Mouse (Mus musculus) testis, postnatal 10 days (tissue): ENCODE data around the gene Fam174b.
A peak's percentile ranks its signal among the peaks of the same experiment; 100 is the strongest.

Experiments used
- DNase-seq: peaks from one replicate; pipeline ENCODE4 v3.0.0; 2021; ENCODE audit warnings: low spot score

Fam174b gene

DNA sequence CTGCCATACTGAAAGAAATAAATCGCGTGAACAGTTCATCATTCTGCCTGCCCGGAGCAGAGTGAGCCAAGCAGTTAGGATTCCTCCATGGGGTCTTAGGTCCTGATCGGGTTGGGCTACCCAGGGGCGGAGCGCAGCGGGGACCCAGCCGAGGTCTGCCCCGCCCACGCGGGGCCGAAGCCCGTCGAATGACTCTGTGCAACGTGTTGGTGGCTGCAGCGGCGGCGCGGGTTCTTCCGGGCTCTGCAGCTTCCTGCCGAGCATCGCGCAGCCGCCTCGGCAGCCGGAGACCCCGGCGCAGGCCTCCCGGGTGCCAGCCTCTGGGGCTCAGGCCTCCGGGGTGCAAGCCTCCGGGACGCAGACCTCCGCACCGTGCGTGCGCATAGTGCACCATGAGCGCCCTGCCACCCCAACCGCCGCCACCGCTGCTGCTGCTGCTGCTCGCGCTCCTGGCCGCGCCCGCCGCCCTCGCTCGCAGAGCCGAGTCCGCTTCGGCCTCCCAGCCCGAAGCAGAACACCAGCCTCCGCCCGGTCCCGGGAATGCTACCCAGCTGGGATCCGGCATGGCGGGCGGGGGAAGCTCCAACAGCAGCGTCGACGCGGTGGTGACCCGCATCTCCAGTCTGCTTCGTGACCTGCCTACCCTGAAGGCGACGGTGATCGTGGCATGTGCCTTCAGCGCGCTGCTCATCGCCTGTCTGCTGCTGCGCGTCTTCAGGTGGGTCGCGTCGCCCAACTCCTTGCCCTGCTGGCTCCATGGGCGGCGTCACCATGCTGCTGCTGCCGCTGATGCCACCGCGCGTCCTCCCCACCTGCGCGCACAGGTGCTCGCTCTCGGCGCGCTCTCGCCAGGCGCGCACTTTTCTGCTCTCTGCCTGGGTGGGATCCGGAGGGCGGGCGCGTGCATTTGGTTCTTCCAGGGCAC lies at the start of gene Fam174b:
TSS of gene Fam174b (plus strand) at position 192 of the 925 bp plus-strand sequence.
- peak; percentile 56 for DNase-seq

GRCm38 (mm10) chr7:73697092-73697491 lies 43.0 kb upstream of the Fam174b start:
- DNase-seq, result no peak

DNA sequence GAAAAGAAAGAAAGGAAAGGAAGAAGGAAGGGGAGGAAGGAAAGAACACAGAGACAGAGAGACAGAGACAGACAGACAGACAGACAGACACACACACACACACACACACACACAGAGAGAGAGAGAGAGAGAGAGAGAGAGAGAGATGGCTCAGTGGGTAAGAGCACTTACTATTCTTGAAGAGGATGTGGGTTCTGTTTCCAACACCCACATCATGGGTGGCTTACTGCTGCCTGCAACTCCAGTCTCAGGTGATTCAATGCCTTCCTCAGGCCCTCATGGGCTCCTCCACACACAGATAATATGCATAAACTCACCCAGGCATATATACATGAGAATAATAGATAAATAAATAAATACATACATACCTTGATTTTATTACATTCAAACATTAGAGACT lies 35.8 kb upstream of the Fam174b start:
- DNase-seq, result no peak

- DNase-seq, result no peak
Measured at GRCm38 (mm10) chr7:73713506-73713905, 26.6 kb upstream of the Fam174b start.

GRCm38 (mm10) chr7:73715928-73716749 lies 24.0 kb upstream of the Fam174b start:
- no peak for DNase-seq

- no peak for DNase-seq
Measured at GRCm38 (mm10) chr7:73716841-73717240, 23.3 kb upstream of the Fam174b start.

DNA sequence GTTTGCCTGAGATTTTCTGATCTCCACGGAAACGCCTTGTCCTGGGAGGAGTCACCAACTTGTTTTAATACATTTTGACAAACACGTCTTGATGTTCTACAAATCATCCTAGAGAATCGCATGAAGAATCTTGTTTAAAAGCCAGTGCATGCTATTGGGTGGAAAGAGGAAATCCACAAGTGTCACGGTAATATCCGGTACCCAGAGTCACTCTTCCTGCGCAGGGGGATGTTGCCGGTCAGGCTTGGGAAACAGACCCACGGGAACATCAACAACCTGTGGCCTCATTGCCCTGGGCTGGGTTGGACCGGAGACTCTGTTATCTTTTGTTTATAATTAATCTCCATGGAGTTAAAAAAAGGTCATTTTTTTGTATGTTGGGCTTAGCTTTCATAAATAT lies 22.1 kb upstream of the Fam174b start:
- no peak for DNase-seq

DNA sequence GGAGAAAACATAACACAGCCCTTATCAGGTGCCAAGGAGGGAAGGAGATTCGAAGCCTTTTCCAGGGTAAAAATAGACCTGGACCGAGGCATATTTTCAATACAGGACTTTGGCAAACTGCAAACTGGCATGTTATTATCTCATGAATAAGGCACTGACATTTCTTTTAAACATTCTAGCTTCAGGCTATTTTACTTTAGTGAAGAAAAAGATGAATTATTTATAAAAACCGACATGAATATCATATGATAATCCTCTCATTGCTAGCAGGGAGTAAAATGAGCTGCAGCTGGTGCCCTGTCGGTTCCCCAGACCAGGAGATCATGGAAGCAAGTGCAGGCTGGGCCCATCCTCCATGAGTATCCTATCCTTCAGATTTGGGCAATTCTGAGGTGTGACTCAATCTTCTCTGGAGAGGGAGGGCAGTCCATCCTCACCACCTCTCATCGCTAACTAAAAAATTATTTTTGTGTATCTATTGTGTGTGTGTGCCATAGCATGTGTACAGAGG lies 21.6 kb upstream of the Fam174b start:
- no peak for DNase-seq

DNA sequence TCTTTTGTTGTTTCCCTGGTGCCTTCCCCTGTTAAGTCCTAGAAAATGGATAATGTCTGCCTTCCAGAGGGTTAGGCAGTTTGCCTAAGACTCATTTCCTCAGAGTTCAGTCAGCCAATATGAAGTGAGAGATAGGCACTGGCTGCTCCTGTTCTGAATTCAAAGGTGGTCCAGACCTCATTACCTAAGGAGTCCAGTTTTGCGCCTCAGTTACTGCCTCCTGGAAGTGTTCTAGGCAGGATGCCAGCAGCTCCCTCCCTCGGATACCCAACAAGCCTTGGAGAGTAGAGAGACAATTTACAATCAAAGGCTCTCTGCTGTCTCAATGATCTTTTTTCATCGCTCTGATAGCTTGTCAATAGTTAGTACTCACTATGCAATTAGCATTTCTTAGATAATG lies 19.1 kb upstream of the Fam174b start:
- peak; percentile 45 for DNase-seq

GRCm38 (mm10) chr7:73721764-73722163 lies 18.3 kb upstream of the Fam174b start:
- DNase-seq, result no peak

DNA sequence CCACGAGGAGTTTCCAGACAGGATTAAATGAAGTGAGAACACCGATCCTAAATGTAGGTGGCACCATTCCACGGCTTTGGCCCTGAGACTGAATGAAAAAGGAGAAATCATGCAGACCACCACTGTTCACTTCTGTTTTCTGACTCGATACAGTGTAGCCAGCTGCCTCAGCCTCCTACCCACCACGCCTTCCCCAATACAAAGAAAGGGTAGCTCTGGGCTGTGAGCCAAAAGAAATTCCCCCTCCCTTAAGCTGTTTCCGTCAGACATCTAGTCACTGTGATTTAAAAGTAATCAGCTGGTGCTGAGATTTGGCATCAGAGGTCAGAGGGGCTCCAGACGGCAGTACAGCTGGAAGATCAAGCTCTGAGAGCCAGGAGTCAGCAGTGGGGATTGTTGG lies 10.2 kb upstream of the Fam174b start:
- DNase-seq, result no peak

DNA sequence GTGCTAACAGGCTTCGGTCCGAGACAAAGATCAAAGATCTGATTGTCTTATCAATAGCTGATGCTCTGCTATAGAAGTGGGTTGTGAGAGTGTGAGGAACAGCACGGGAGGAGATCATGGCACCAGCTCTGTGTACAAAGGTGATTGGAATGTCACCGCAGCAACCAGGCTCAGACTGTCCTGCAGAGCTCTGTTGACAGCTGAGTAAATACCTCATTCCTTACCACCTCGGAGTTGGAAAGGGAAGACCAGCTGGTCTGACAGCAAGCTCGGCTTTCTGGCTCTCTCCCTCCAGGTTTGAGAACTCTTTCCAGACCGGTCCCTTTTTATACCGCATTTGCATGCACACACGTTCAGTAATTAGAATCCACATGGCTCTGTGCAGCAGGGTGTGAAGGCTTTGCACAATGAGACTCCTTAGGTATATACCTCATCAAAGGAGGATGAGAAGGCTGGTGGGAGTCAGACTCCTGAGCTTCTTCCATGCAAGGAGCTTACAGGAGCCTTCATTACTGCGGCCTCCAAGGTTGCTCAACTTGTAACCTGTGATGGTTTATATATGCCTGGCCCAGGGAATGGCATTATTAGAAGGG lies 9.6 kb upstream of the Fam174b start:
- DNase-seq, result no peak

- DNase-seq, result no peak
Measured at GRCm38 (mm10) chr7:73736046-73736445, 4.1 kb upstream of the Fam174b start.

DNA sequence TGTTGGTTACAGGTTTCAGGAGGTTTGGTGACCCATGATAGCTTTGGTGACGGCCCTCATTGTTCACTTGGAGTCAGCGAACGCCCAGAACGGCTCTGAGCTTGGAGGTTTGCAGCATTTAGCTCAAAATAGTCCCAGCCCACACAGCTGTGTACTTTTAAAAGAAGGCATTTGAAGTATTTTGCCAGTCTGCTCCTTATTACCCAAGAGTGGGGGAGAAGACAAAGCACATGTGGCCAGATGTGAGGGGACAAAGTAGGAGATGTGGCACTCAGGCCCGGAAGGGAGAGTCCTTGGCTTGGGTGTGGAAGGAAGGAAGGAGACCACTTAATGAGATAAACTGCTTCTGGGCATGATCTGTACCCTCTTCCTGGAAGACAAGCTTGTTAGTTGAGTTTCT lies 1.3 kb downstream of the Fam174b start:
- no peak for DNase-seq

GRCm38 (mm10) chr7:73741841-73742240 lies 1.7 kb downstream of the Fam174b start:
- no peak for DNase-seq

DNA sequence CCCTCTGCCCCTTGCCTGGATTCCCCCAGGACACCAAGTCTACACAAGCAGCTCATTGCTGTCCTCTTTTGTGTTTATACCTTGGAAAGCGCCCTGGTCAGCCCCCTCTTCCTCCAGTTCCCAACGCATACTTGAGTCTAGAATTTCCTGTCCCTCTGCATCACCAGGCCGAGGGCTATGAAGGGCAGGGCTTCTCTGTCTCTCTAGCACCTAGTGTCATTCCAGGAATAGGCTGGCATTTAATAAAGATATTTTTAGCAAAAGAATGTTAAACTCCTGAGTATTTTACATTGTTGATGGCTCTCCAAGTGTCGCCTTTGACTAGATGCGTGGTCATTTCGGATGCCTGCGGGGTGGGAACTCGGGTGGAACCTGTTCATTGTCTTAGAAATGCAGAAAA lies 3.0 kb downstream of the Fam174b start:
- no peak for DNase-seq

DNA sequence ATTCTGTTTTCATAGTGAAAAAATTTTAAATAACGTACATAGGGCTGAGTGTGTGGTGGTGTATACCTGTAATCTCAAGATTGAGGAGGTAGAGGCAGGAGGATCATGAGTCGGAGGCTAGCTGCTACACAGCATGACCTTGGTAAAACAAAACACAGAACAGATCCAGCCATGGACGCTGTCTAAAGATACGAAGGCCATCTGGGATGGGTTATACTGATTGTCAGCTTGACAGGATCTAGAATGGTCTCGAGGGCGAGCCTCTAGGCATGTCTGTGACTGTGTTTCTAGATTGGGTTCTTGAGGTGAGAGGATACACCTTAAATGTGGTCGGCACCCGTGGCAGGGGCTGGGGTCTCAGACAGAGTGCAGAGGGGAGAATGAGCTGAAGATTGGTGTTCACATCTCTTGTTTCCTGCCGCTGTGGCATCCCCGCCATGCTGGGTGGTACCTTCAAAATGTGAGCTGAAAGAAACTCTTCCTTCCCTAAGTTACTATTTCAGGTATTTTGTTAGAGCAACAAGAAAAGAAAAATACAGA lies 3.8 kb downstream of the Fam174b start:
- no peak for DNase-seq

DNA sequence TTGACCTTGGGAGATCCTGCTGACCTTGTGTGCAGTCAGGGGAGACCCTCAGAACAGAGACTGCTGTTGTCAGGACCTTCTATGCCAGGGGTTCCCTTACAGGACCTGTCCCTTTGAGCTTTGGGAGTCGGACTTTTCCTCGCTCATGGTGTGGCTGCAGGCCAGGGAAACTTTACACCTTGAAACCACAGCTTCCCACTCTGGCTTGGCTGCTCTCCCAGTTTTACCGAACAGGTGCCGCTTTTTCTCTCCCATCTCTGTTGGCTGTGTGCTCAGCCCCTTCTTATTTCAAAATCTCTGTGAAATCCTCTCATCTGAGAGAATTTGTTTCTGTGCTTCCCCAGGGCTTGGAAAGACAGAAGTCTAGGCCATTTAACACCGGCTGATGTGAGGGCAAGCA lies 5.8 kb downstream of the Fam174b start:
- no peak for DNase-seq

DNA sequence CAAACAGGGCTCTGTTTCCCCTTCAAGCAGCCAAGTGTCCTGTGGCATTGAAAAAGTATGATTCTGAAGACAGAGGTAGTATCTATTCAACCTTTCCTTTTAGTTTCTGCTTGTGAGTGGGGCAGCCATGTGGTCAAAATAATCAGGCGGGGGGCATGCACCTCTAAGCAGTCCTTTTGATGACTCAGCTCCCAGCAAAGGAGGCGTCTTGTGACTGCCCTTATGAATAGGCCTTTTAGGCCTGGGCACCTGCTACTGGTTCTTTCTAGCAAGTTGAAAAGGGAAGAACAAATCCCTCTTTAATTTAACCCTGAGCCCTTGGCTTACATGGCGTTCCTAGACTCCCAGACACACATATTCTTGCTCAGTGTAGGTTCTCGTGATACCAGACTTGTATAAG lies 6.7 kb downstream of the Fam174b start:
- DNase-seq, result no peak

GRCm38 (mm10) chr7:73747531-73747930 lies 7.4 kb downstream of the Fam174b start:
- no peak for DNase-seq

DNA sequence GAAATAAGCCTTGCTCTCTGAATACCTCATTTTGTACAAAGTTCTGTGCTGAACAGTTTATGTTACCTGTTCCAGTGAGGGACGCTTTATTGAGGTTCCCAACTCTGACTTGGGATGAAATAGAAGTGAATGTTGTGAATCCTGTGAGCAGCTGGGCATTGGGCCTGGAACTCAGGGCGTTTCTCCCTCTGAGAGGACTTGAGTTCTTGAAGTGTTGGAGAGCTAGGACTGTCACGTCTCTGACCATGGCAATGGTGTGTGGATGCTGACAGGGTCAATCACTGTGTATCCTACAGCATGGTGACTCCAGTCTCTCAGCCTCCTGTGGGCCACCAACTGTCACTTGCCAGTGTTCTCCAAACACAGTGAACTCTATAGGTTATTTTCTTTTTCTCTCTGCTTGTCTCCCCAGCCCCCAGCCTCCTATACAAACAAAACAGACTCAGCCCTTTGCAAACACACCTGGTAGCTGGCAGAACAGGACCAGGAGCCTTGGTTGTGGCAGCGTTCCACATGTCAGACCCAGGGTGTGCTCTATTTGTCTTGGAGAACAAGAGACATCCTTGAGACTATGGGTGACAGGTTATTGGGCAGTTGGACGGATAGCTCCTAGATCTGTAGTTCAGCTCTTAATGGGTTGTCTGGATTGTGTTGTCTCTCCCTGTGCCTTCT lies 8.5 kb downstream of the Fam174b start:
- no peak for DNase-seq

- DNase-seq, result no peak
Measured at GRCm38 (mm10) chr7:73749339-73749738, 9.2 kb downstream of the Fam174b start.
